Mouse (Mus musculus) T-helper 17 cell (primary cell): ENCODE results near the gene Dock6.

Source experiments
- in situ Hi-C, 2 experiments: fragments of 300-600 bp; cut with MboI, MseI; formaldehyde crosslinking; loops; 1 replicate in 1 of 2; 2 replicates in 1 of 2; pipeline ENCODE4 v1.15.1; 2025; ENCODE audit warnings: high pct_unique_total_duplicates in 2 of 2

Dock6 gene

DNA sequence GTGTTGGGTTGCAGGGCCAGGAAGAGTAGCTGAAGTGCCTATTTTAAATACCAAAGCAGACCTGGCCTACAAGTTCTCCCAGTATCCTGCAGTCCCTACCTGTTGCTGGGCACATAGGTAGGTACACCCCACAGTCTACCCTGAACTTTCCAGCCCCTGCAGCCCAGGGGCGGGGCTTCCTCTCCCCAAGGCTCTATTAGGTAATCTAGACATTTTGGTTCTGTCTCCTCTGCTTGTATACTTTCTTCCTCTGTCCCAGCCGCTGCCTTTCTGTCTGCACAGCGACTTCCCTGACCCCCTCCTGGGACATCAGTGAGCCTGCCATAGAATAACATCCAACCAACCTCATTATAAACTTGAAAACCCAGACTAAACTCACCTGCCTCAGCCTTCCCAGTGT lies 102.1 kb downstream of the Dock6 start:
- in situ Hi-C loops, result no loop called here
